Comparison of ENCODE assay signal across 8 mouse cellular contexts in the genomic region with DNA sequence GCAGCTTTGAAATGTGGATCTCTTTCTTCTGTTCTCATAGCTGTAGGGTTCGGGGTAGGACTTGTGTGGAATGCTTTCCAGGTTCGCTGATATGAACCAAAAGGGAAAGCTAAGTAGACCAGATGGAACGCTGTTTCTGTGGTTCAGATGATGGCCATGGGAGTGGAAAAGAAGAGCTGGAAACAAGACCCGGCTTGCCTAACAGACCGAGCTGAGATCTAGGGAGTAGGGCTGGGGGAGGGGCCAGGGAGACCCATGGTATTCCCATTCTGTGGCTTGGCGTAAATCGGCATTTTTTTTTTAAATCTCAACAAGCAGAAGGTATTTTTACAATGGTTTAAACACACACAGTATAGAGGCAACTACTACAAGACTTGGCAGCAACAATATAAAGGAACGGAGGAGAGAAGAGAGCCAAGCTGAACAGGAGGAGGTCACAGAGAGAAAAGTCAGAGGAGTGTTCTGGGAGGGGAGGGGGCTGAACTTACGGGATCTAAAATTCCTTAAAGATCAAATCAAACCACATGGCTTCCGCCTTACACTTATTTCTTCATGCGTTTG. TPM values are rescaled to one million over a fixed set of nuclear protein-coding genes. Genes with fewer than 3 reads are reported as not detected.
DNase-seq lines count a peak whose midpoint lies in the region; ATAC-seq lines count a peak whose summit lies in the region.

TSS of gene Iqgap1 (minus strand) at position 132 of the 561 bp plus-strand sequence.

- no peak within 1 kb of the TSS for H3K27ac ChIP-seq in liver, embryonic 11.5 days (ENCODE audit: low read depth, low read length)
- no peak within 1 kb of the TSS for H3K27ac ChIP-seq in midbrain, embryonic 13.5 days

- ATAC-seq in liver, embryonic 11.5 days (replicated peaks; ENCODE audit: low FRiP score): no peak
- ATAC-seq in granulocyte monocyte progenitor cell, adult 5-6 weeks (replicated peaks; ENCODE audit: poor library complexity, severe bottlenecking): no peak
- ATAC-seq in midbrain, embryonic 13.5 days: no peak

- H3K4me1 ChIP-seq in liver, embryonic 11.5 days (replicated peaks; ENCODE audit: control insufficient read depth, insufficient read depth, low read length): peaks cover 10% of the 10 kb centered on the region; the same call in 1 of the 2 replicates
- no peaks in the 10 kb centered on the region for H3K4me1 ChIP-seq in midbrain, embryonic 13.5 days (replicated peaks)

- H3K36me3 ChIP-seq in liver, embryonic 11.5 days (ENCODE audit: control insufficient read depth, insufficient read depth, low read length): no peaks in the 10 kb centered on the region
- H3K36me3 ChIP-seq in midbrain, embryonic 13.5 days: no peaks in the 10 kb centered on the region

- H3K4me2 ChIP-seq in liver, embryonic 11.5 days: no peak within 1 kb of the TSS
- H3K4me2 ChIP-seq in midbrain, embryonic 13.5 days (replicated peaks): no peak within 1 kb of the TSS

- H3K27me3 ChIP-seq in liver, embryonic 11.5 days (replicated peaks; ENCODE audit: control insufficient read depth, insufficient read depth, low read length): no peaks in the 10 kb centered on the region
- H3K27me3 ChIP-seq in midbrain, embryonic 13.5 days: no peaks in the 10 kb centered on the region

- no peak within 1 kb of the TSS for H3K9ac ChIP-seq in liver, embryonic 11.5 days (ENCODE audit: low read depth, low read length)
- no peak within 1 kb of the TSS for H3K9ac ChIP-seq in midbrain, embryonic 13.5 days (replicated peaks)

- WGBS in liver, embryonic 11.5 days: 77% methylated on average over 11 of the region's 11 CpGs
- WGBS in midbrain, embryonic 13.5 days: 80% methylated on average over 11 of the region's 11 CpGs

- H3K9me3 ChIP-seq in liver, embryonic 11.5 days (ENCODE audit: control insufficient read depth, low read length): no peaks in the 10 kb centered on the region
- H3K9me3 ChIP-seq in midbrain, embryonic 13.5 days: no peaks in the 10 kb centered on the region

- DNase-seq in liver, embryonic 11.5 days (ENCODE audit: low spot score): no peak
- DNase-seq in liver: no peak
- DNase-seq in adrenal gland, postnatal 4 days (ENCODE audit: low spot score in 2 of 2): no peak
- no peak for DNase-seq in layer of hippocampus, postnatal 14 days (ENCODE audit: low spot score in 2 of 2)
- DNase-seq in frontal cortex, postnatal 36 days (ENCODE audit: low spot score in 2 of 2): no peak
- DNase-seq in right cerebral cortex, postnatal 4 days: no peak

- H3K4me3 ChIP-seq in liver, embryonic 11.5 days (ENCODE audit: low read depth, low read length): no peak within 1 kb of the TSS
- H3K4me3 ChIP-seq in midbrain, embryonic 13.5 days (replicated peaks): no peak within 1 kb of the TSS

RNA-seq across cellular contexts. Expression of gene Iqgap1, which starts in this region (rescaled TPM):
- polyA plus RNA-seq in liver, embryonic 11.5 days (2014; fragmentation: Nextera tagmentation; extraction: Ambion mirVana): 28.2 and 30.6 TPM in 2 replicates
- total RNA-seq in adrenal gland, postnatal 4 days (2021): 100 to 1,000 TPM in 1 of 2 experiments, 10 to 100 TPM in 1; 92.0 to 107 TPM
- total RNA-seq in granulocyte monocyte progenitor cell, adult 5-6 weeks (2014; fragmentation: Nextera tagmentation): 89.6 and 92.9 TPM in 2 replicates
- 85.5 and 95.4 TPM in 2 replicates for total RNA-seq in granulocyte monocyte progenitor cell, adult 5-6 weeks (2017)
- total RNA-seq in layer of hippocampus, postnatal 14 days (2021): 10 to 100 TPM; 26.3 TPM
- polyA plus RNA-seq in midbrain, embryonic 13.5 days (2015; fragmentation: Nextera tagmentation; extraction: Ambion mirVana): 19.9 and 21.7 TPM in 2 replicates
